Comparison of ENCODE assay signal across 12 mouse cellular contexts in genomic region chr12:85531638-85532037, GRCm38 (mm10). TPM values are rescaled to one million over a fixed set of nuclear protein-coding genes. Genes with fewer than 3 reads are reported as not detected.
DNase-seq lines count a peak whose midpoint lies in the region; ATAC-seq and TF ChIP-seq lines count a peak whose summit lies in the region.
"Had no signal": no experiment of that assay in that cellular context is flagged by ENCODE, and none has a peak within 500 bp of the region (broad histone marks: within the 10 kb centered on the region; RNA-seq: fewer than 3 reads in every experiment).

No protein-coding gene starts in this region.

- H3K27me3 ChIP-seq in liver, embryonic 14.5 days (ENCODE audit: control insufficient read depth, insufficient read depth, low read length) = no peaks in the 10 kb centered on the region
- no peaks in the 10 kb centered on the region for H3K27me3 ChIP-seq in liver, embryonic 11.5 days (replicated peaks; ENCODE audit: control insufficient read depth, insufficient read depth, low read length)
- H3K27me3 ChIP-seq in ES-Bruce4 (ENCODE audit: control insufficient read depth, insufficient read depth, low read length, poor library complexity, severe bottlenecking) = no peaks in the 10 kb centered on the region
- H3K27me3 ChIP-seq in splenic B cell, adult 2 months (ENCODE audit: control insufficient read depth, insufficient read depth, low read length, poor library complexity, severe bottlenecking) = no peaks in the 10 kb centered on the region
- H3K27me3 ChIP-seq in limb, embryonic 10.5 days (ENCODE audit: low read depth, poor library complexity, severe bottlenecking) = no peaks in the 10 kb centered on the region
- H3K27me3 ChIP-seq: kidney, embryonic 15.5 days; Patski had no signal

- no peak for DNase-seq in liver, embryonic 14.5 days (ENCODE audit: low read depth in 3 of 3, low spot score in 3 of 3)
- no peak for DNase-seq in liver, embryonic 11.5 days (ENCODE audit: low spot score)
- no peak for DNase-seq in brain, embryonic 14.5 days (ENCODE audit: low read depth)
- DNase-seq in splenic B cell, adult 2 months (ENCODE audit: low read depth, low spot score) = peak; percentile 15
- no peak for DNase-seq in limb, embryonic 10.5 days (ENCODE audit: low spot score)
- DNase-seq in right cerebral cortex, postnatal 10 days (ENCODE audit: low spot score in 2 of 2) = no peak
- DNase-seq: adrenal gland, postnatal 36 days; cerebellum, postnatal 25 days had no signal

- peak; percentile 41; the same call in 1 of the 2 replicates for TF ChIP-seq CTCF in liver, embryonic 14.5 days (IDR thresholded peaks at IDR 0.05; ENCODE audit: low read depth)
- peak; percentile 27 for TF ChIP-seq CTCF in ES-Bruce4 (IDR thresholded peaks at IDR 0.05; ENCODE audit: low read depth, low read length)
- 0 out of 2 replicates have a peak, but pooled peaks have one; percentile 5 for TF ChIP-seq CTCF in brain, embryonic 14.5 days (IDR thresholded peaks at IDR 0.05; ENCODE audit: borderline replicate concordance, extremely low read depth, insufficient read depth, insufficient read length)

- ATAC-seq in liver, embryonic 14.5 days (ENCODE audit: insufficient read depth) = no peak
- no peak for ATAC-seq in liver, embryonic 11.5 days (replicated peaks; ENCODE audit: low FRiP score)
- ATAC-seq: Patski had no signal

- H3K9me3 ChIP-seq in liver, embryonic 14.5 days (ENCODE audit: control insufficient read depth, low read length) = no peaks in the 10 kb centered on the region
- no peaks in the 10 kb centered on the region for H3K9me3 ChIP-seq in liver, embryonic 11.5 days (ENCODE audit: control insufficient read depth, low read length)
- H3K9me3 ChIP-seq in ES-Bruce4 (replicated peaks; ENCODE audit: control insufficient read depth, insufficient read depth, low read length, poor library complexity, severe bottlenecking) = no peaks in the 10 kb centered on the region
- no peaks in the 10 kb centered on the region for H3K9me3 ChIP-seq in limb, embryonic 10.5 days (replicated peaks)
- H3K9me3 ChIP-seq: kidney, embryonic 15.5 days had no signal

- peaks cover 0 to 7% of the 10 kb centered on the region in 2 experiments; a peak in 3 of 4 replicates for H3K4me1 ChIP-seq in liver, embryonic 14.5 days (replicated peaks; ENCODE audit: control insufficient read depth in 2 of 2, insufficient read depth in 2 of 2, low read length in 1 of 2)
- no peaks in the 10 kb centered on the region for H3K4me1 ChIP-seq in liver, embryonic 11.5 days (replicated peaks; ENCODE audit: control insufficient read depth, insufficient read depth, low read length)
- no peaks in the 10 kb centered on the region for H3K4me1 ChIP-seq in ES-Bruce4 (ENCODE audit: control insufficient read depth, insufficient read depth, low read length)
- H3K4me1 ChIP-seq in limb, embryonic 10.5 days = no peaks in the 10 kb centered on the region

- no peak for TF ChIP-seq EP300 in liver, embryonic 14.5 days (IDR thresholded peaks at IDR 0.05; ENCODE audit: low read depth)
- TF ChIP-seq EP300 in ES-Bruce4 (IDR thresholded peaks at IDR 0.05; ENCODE audit: insufficient read depth, low read depth, low read length) = no peak

- H3K9ac ChIP-seq in liver, embryonic 14.5 days (replicated peaks) = no peak overlapping the region
- no peak overlapping the region for H3K9ac ChIP-seq in liver, embryonic 11.5 days (ENCODE audit: low read depth, low read length)
- no peak overlapping the region for H3K9ac ChIP-seq in ES-Bruce4 (ENCODE audit: low read depth, poor library complexity, severe bottlenecking)
- H3K9ac ChIP-seq: kidney, embryonic 15.5 days had no signal

- no peak overlapping the region for H3K27ac ChIP-seq in liver, embryonic 14.5 days
- H3K27ac ChIP-seq in liver, embryonic 11.5 days (ENCODE audit: low read depth, low read length) = no peak overlapping the region
- H3K27ac ChIP-seq in ES-Bruce4 (ENCODE audit: insufficient read depth, low read length) = no peak overlapping the region
- no peak overlapping the region for H3K27ac ChIP-seq in limb, embryonic 10.5 days

- no peaks in the 10 kb centered on the region for H3K36me3 ChIP-seq in liver, embryonic 14.5 days (replicated peaks; ENCODE audit: control insufficient read depth, insufficient read depth, low read depth)
- no peaks in the 10 kb centered on the region for H3K36me3 ChIP-seq in liver, embryonic 11.5 days (ENCODE audit: control insufficient read depth, insufficient read depth, low read length)
- no peaks in the 10 kb centered on the region for H3K36me3 ChIP-seq in ES-Bruce4 (ENCODE audit: control insufficient read depth, insufficient read depth, low read length, poor library complexity, severe bottlenecking)
- no peaks in the 10 kb centered on the region for H3K36me3 ChIP-seq in splenic B cell, adult 2 months (ENCODE audit: control insufficient read depth, insufficient read depth, low read length, poor library complexity, severe bottlenecking)
- no peaks in the 10 kb centered on the region for H3K36me3 ChIP-seq in limb, embryonic 10.5 days
- H3K36me3 ChIP-seq: kidney, embryonic 15.5 days had no signal

- H3K4me3 ChIP-seq in liver, embryonic 14.5 days (ENCODE audit: insufficient read depth in 1 of 2, low read depth in 2 of 2, low read length in 2 of 2) = no peak overlapping the region
- no peak overlapping the region for H3K4me3 ChIP-seq in liver, embryonic 11.5 days (ENCODE audit: low read depth, low read length)
- H3K4me3 ChIP-seq in ES-Bruce4 (ENCODE audit: low read depth, low read length) = no peak overlapping the region
- H3K4me3 ChIP-seq in limb, embryonic 10.5 days = no peak overlapping the region
- H3K4me3 ChIP-seq: kidney, embryonic 15.5 days; myocyte had no signal

- no peak overlapping the region for H3K4me2 ChIP-seq in liver, embryonic 14.5 days (ENCODE audit: low read depth)
- no peak overlapping the region for H3K4me2 ChIP-seq in liver, embryonic 11.5 days
- H3K4me2 ChIP-seq: kidney, embryonic 15.5 days had no signal

- TF ChIP-seq POLR2A in ES-Bruce4 (IDR thresholded peaks at IDR 0.05; ENCODE audit: insufficient read depth, low read length) = no peak
- TF ChIP-seq POLR2A in brain, embryonic 14.5 days (IDR thresholded peaks at IDR 0.05; ENCODE audit: borderline replicate concordance, extremely low read depth, insufficient read depth, insufficient read length, poor library complexity, severe bottlenecking) = no peak

- WGBS in liver, embryonic 14.5 days (ENCODE audit: insufficient replicate concordance) = 73% methylated on average over 1 of the region's 1 CpGs
- 83% methylated on average over 1 of the region's 1 CpGs for WGBS in liver, embryonic 11.5 days
- 91% methylated on average over 1 of the region's 1 CpGs for WGBS in limb, embryonic 10.5 days

RNA-seq across cellular contexts. Expression of gene Fos, which starts 57.9 kb away (rescaled TPM):
- 0.79 and 0.83 TPM in 2 replicates for polyA plus RNA-seq in liver, embryonic 14.5 days (2012; rRNA removed)
- polyA plus RNA-seq in liver, embryonic 14.5 days (2014; fragmentation: Nextera tagmentation; extraction: Ambion mirVana) = 0.61 and 0.71 TPM in 2 replicates
- 1.3 and 1.6 TPM in 2 replicates for polyA plus RNA-seq in liver, embryonic 11.5 days (2014; fragmentation: Nextera tagmentation; extraction: Ambion mirVana)
- polyA plus RNA-seq in ES-Bruce4 (2011; ENCODE audit: insufficient read depth, insufficient read length, low read depth, missing spikeins) = 4.8 and 7.3 TPM in 2 replicates
- 1.9 and 2.0 TPM in 2 replicates for polyA plus RNA-seq in brain, embryonic 14.5 days (2012; rRNA removed)
- 0.76 and 0.80 TPM in 2 replicates for polyA plus RNA-seq in limb, embryonic 10.5 days (2016; fragmentation: Nextera tagmentation; extraction: Ambion mirVana)
